Mouse (Mus musculus): ENCODE results near the gene Anks6.

DNA sequence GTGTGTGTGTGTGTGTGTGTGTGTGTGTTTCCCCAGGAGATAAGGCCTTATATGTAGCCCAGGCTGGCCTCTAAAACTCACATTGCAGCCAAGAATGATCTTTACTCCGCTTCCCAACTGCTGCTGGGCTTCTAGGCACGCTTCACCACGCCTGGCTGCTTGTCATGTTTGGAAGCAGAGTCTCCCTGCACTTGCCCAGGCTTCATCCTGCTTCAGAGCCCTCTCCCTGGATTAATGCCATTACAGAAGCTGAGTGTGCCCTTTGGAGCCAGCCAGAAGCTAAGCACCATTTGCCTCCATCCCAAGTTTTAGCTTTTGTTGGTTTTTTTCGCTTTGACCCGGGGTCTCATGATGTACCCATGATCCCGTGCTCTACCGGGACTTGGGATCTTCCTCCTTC, 31.4 kb upstream of the Anks6 start:
- TF ChIP-seq MAFK (IDR thresholded peaks at IDR 0.05; ENCODE audit: borderline replicate concordance, low read depth, low read length) (no peak), UBTF (IDR thresholded peaks at IDR 0.05; ENCODE audit: borderline replicate concordance, insufficient read depth, low read depth, low read length) (no peak), CTCF (IDR thresholded peaks at IDR 0.05 in 2 of 3, conservative IDR thresholded peaks at IDR 0.05 in 1 of 3; ENCODE audit: control insufficient read depth in 1 of 3, insufficient read depth in 1 of 3, low read depth in 2 of 3, low read length in 3 of 3, poor library complexity in 1 of 3, severe bottlenecking in 1 of 3) (no peak), POLR2A (IDR thresholded peaks at IDR 0.05; ENCODE audit: control insufficient read depth in 1 of 2, insufficient read depth in 1 of 2, low read depth in 1 of 2, low read length in 2 of 2, poor library complexity in 1 of 2) (no peak), TAL1 (IDR thresholded peaks at IDR 0.05; ENCODE audit: low read length) (no peak), EP300 (IDR thresholded peaks at IDR 0.05; ENCODE audit: low read depth in 1 of 2, low read length in 2 of 2) (no peak), MAZ (IDR thresholded peaks at IDR 0.05; ENCODE audit: low read depth, low read length) (no peak), CHD2 (IDR thresholded peaks at IDR 0.05; ENCODE audit: low read length) (no peak), E2F4 (IDR thresholded peaks at IDR 0.05; ENCODE audit: borderline replicate concordance, low read depth, low read length) (no peak), MYB (IDR thresholded peaks at IDR 0.05; ENCODE audit: low read depth, low read length) (no peak), USF2 (IDR thresholded peaks at IDR 0.05; ENCODE audit: borderline replicate concordance in 1 of 2, insufficient read depth in 1 of 2, low read depth in 1 of 2, low read length in 2 of 2) (no peak), ZNF384 (IDR thresholded peaks at IDR 0.05; ENCODE audit: low read depth, low read length) (no peak), ZKSCAN1 (IDR thresholded peaks at IDR 0.05; ENCODE audit: low read depth, low read length) (no peak), TCF12 (IDR thresholded peaks at IDR 0.05; ENCODE audit: low read depth, low read length) (no peak)

All from MEL (cell line).